Mouse (Mus musculus) kidney, adult 11 months (tissue): ENCODE measurements around the gene Aatk.
A peak's percentile ranks its signal among the peaks of the same experiment; 100 is the strongest.

Source experiments
- DNase-seq: peaks from one replicate; pipeline ENCODE4 v3.0.0; 2022

Aatk gene

GRCm38 (mm10) chr11:120046553-120047191, at the start of gene Aatk:
Aatk (minus strand) TSS chr11:120047167.
- no peak for DNase-seq

GRCm38 (mm10) chr11:120092817-120093591, 46.0 kb upstream of the Aatk start:
- DNase-seq, result no peak

GRCm38 (mm10) chr11:120090661-120091060, 43.7 kb upstream of the Aatk start:
- DNase-seq, result no peak

GRCm38 (mm10) chr11:120086702-120087152, 39.8 kb upstream of the Aatk start, which contains the start of gene Cep131:
Cep131 (minus strand) TSS chr11:120086827.
- DNase-seq, result peak; percentile 98

GRCm38 (mm10) chr11:120085891-120086627, 39.1 kb upstream of the Aatk start:
- no peak for DNase-seq

GRCm38 (mm10) chr11:120080282-120080681, 33.3 kb upstream of the Aatk start:
- DNase-seq, result no peak

GRCm38 (mm10) chr11:120076191-120076590, 29.2 kb upstream of the Aatk start:
- no peak for DNase-seq

- no peak for DNase-seq
Observed at GRCm38 (mm10) chr11:120072986-120073647, 26.1 kb upstream of the Aatk start.

- DNase-seq, result no peak
Observed at GRCm38 (mm10) chr11:120071731-120072320, 24.9 kb upstream of the Aatk start.

GRCm38 (mm10) chr11:120071065-120071464, 24.1 kb upstream of the Aatk start:
- no peak for DNase-seq

GRCm38 (mm10) chr11:120070286-120070930, 23.4 kb upstream of the Aatk start:
- DNase-seq, result no peak

GRCm38 (mm10) chr11:120069261-120069660, 22.3 kb upstream of the Aatk start:
- DNase-seq, result no peak

GRCm38 (mm10) chr11:120067834-120068233, 20.9 kb upstream of the Aatk start:
- DNase-seq, result no peak

GRCm38 (mm10) chr11:120065291-120065690, 18.3 kb upstream of the Aatk start:
- DNase-seq, result peak; percentile 53

GRCm38 (mm10) chr11:120064668-120065040, 17.7 kb upstream of the Aatk start:
- DNase-seq, result no peak

GRCm38 (mm10) chr11:120064006-120064667, 17.2 kb upstream of the Aatk start:
- no peak for DNase-seq

GRCm38 (mm10) chr11:120063326-120063725, 16.4 kb upstream of the Aatk start:
- DNase-seq, result no peak

GRCm38 (mm10) chr11:120060634-120061033, 13.7 kb upstream of the Aatk start:
- no peak for DNase-seq

- no peak for DNase-seq
Observed at GRCm38 (mm10) chr11:120055953-120056732, 9.2 kb upstream of the Aatk start.

- DNase-seq, result no peak
Observed at GRCm38 (mm10) chr11:120053846-120054245, 6.9 kb upstream of the Aatk start.

GRCm38 (mm10) chr11:120052274-120052673, 5.3 kb upstream of the Aatk start:
- DNase-seq, result no peak
